Mouse (Mus musculus): Measurements from ENCODE around the gene Cep68. TPM values are rescaled to one million over a fixed set of nuclear protein-coding genes. Genes with fewer than 3 reads are reported as not detected.

The Cep68 gene
- total RNA-seq, 4 experiments from 2014 or later, result 41.9 to 47.2 (median 43.2) TPM

DNA sequence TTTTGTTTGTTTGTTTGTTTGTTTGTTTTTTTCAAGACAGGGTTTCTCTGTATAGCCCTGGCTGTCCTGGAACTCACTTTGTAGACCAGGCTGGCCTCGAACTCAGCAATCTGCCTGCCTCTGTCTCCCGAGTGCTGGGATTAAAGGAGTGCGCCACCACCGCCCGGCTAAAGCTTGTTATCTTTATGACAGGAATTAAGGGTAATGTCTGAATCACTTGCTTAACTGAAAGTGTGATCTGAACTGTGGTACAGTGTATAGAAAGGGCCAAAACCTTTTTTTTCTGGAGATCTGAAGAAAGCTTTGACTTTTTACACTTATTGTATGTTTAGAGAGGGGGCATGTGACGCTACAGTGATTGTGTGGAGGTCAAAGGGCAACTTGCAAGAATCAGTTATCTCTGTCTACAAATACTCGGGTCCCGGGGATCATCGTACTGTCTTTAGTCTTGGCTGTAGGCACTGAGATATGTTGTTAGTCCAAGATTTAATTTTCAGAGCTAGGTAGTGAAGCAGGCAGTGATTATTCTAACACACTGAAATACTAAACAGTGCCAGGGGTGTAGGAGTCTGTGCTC lies 44.3 kb downstream of the Cep68 start:
- no peak for DNase-seq (ENCODE audit: low spot score)

DNA sequence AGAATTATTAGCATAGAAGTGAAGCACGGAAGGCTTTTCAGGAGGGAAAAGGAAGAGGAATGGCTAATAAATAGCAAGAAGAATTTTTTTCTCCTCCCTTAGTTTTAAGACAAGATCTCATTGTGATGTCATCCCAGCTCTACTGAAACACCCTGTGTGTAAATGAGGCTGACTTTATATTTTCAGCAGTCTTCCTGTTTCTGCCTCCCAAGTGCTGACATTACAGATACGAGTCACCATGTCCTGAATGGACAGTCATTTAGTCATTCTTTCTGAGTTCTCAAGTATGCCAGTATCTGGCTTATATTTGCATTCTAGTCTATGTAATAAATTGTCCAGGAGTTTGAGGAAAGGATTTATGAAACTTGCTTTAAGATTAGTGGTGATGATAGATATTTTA lies 44.9 kb downstream of the Cep68 start:
- DNase-seq (ENCODE audit: low spot score), result no peak

DNA sequence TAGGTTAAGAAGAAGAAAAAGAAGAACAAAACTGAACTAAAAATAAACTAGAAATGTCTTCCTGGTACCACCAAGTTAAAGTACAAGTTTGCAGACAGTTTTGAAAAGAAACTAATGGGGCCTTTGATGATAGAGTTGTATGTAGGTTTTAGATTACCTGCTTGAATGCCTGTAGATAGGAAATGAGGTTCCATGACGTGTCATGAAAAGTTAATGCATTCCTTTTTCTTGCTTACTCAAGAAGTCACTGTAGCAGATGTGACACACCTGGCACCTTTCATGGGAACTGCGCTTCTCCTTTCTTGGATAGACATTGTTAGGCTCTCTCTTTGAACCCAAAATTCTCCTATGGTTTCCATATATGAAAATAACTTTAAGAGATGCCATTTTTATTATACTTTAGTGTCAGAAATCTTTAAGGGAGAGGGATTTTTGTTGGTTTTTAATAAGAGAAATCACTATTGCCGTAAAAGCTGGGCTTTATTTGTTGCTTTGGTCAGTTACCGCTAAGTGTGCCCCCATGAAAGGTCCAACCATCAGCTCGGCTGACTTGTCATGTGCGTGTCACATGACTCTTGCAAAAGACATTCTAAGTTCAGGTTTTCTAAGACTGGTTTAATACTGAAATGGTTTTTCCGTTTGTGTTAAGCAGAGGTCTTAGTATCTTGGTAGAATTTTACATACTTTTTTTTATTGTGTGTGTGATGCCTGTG lies 46.8 kb downstream of the Cep68 start:
- DNase-seq (ENCODE audit: low spot score), result no peak

DNA sequence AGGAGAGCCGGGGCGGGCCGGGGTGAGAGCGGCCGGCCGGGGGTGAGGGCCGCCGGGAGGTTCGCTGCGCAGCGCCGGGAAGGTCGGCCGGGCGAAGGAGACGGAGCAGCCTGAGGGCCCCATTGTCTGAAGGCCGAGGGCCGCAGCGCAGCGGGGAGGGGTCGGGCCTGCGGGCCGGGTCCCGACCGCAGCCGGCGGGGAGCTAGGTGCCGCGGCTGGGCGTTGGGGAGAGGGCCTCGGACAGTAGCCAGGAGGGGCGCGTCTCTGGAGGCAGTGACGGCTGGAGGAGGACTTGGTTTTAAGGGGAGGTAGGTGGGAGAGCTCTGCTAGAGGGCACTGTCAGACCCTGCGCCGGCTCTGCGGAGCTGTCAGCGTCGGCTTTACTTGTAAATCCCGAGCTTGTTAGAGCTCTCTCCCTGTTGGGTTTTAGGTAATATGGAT lies 47.5 kb downstream of the Cep68 start:
- no peak for DNase-seq (ENCODE audit: low spot score)

DNA sequence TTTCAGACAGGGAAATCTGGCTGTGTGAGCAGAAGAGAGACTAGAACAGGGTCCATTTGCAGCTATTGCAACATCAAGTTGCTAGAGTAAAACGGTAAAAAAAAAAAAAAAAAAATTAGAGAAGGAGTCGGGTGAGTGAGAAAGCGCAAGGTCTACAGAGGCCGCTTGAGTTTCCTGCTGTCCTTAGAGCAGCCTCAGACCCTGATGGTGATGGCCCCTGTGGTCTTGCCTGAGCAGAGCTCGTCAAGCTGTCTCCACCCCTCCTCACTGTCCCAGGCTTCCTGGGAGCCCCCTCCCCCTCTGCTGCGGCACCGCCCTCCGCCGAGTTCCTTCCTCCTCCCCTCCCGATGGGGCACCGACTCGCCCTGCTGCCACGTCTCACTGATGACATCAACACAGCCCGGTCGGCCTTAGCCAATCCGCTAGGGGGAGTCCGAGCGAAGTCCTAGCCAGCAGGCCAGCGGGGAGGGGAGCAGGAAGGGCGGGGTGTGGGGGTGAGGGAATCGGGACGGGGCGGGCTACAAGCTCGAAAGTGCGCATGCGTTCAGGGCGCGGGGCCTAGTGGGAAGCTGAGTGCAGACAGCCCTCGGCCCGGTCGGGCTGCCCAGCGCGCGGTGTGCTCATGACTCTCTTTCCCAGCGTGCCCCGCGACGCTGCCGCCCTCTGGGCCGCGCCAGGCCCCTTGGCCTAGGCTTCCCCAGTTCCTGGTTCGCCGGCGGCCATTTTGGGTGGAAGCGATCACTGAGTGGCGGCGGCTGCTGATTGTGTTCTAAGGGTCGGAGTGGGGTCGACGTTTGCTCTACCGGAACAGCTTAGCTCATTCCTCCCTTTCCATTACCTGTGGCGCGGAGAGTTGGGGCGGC lies 48.3 kb downstream of the Cep68 start, which contains the start of gene Rab1a:
Rab1a (plus strand) TSS at position 720 of the 863 bp plus-strand sequence.
- DNase-seq (ENCODE audit: low spot score), result peak; percentile 99

DNA sequence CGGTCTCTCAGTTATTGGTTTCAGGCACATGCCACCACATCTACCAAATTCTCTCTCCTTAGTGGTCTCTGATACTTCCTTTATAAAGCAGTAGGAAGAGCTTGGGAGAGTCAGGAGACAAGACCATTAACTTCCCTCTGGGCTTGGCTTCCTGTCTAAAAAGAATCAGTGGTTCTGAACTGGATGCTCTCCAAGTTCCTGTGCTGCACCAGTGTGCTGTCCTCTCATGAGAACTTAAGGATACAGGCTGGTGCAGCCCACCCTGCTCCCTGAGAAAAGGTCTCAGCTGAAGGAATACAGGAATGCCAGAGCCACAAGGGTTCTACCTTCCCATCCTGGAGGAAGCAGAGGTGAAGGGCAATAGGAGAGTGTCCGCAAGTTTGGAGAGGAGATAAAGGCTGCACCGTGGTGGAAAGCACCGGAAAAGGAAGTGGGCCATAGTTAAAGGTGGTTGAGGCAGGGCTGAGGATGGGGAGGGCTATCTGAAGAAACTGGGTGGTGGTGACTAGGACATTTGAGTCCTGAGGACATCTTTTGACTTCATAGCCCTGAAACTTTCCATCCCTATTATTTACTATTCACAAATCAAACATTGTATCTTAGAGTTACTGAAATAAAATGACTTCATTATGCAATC lies 56.0 kb downstream of the Cep68 start:
- DNase-seq (ENCODE audit: low spot score), result peak; percentile 54

DNA sequence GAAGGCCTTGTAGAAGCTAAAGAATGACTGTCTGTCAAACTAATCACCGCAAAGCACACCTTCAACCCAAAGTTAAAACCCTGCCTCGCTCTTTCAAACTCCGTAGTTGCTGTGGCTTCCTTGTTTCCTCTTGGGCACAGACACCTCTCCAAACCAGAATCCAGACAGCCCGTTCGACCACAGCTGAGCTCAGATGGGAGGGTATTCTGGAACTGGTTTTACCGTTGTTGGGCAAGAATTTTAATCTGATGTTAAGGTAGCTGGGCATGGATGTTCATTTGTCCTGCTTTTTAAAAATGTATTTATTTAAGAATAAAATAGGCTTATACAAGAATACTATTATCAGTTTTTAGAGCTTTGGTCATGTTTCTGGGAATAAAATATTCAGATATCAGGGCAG lies 62.0 kb downstream of the Cep68 start:
- no peak for DNase-seq (ENCODE audit: low spot score)

Other genes with a start within 250 kb of the Cep68 start
- gene Actr2, start 136.5 kb downstream of the Cep68 start, total RNA-seq (2022), result 10 to 100 TPM; 67.5 to 80.3 (median 71.4) TPM
- 100 to 1,000 TPM; 116 to 134 (median 127) TPM for gene Rab1a, start 48.0 kb downstream of the Cep68 start, total RNA-seq (2022)
- gene Slc1a4, start 83.3 kb upstream of the Cep68 start, total RNA-seq (2022), result 1 to 10 TPM; 1.2 to 1.8 (median 1.4) TPM